Mouse (Mus musculus) frontal cortex, postnatal 36 days (tissue): ENCODE data around the gene Zfp541.

ENCODE experiments used
- DNase-seq, 2 experiments: peaks; one replicate each; pipeline ENCODE4 v3.0.0; 2022; ENCODE audit warnings: low spot score in 2 of 2

Zfp541 gene

DNA sequence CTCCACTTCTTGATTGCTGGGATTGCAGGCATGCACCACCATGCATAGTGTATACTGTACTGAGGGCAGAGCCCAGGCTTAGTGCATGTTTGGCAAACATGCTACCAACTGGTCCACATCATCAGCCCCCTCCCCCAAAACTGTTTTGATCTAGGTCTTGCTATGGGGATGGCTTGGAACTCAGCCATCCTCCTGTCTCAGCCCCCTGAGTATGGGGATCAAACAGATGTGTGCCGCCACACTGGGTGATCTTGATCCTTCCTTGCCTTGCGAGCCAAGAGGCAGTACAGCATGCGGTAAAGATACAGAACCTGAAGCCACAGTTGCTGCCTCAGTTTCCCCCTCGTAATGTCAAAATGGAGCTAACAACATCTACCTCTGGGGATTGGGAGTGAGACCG is 67.3 kb downstream of the Zfp541 start:
- no peak for DNase-seq

DNA sequence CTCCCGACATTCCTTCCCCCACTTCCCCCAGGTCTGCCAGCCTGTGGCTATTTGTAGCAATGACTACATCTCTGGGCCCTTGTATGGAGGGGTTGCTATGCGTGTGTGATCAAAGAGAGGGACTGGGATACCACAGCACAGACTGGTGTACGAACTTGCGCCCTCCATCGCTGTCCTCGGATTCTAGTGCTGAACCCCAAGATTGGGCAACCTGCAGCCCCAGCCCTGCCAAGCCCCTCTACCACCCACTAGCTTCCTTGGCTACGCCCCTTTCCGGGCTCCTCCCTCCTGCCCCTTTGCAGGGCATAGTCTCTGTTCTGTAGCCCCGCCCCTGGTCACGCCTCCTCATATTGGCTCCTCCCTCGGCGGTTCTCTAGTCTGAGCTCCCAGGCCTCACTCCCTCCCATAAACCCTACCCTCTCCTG is 67.8 kb downstream of the Zfp541 start, which contains the start of gene Slc8a2:
Gene Slc8a2 (plus strand): TSS at position 406 of the 425 bp plus-strand sequence.
- peak; percentile 86 to 92 for DNase-seq

DNA sequence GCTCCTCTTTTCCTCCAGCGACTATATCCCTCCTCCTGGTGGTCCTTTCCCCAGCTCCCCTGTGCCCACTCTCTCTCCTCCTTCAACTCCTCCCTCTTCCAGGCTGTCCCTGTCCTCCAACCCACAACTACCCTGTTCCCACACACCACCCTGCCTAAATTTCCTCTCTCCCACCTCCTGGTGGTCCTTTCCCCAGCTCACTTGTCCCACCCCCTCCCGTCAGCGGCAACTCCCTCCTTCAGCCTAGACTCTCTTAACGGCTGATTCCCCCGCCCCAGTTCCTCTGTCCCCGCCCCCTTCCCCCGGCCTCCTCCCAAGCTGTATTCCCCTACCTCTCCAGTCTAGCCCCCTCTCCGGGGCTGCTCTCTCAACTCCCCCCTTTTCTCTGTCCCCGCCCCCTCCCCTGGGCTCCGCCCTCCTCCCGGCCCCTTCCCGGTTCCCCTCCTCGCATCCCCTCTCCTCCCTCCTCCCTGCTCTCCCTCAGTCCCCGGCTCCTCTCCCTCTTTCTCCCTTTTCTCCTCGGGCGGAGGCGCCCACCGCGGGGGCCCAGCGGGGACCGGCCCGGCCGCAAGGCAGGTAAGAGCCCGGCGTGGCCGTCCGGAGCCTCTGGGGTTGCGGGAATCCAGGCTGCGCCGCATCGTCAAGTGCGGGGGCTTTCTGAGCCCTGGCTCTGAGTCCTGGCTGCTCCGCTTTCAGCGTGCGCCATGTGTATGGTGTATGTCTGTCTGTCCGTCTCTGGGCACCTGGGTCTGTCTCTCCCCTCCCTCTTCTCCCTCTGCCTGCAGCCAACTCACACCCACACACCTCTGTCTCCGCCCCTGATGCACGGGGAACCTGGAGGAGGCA is 68.5 kb downstream of the Zfp541 start:
- DNase-seq, result peak in 1 of 2 experiments; percentile 60

DNA sequence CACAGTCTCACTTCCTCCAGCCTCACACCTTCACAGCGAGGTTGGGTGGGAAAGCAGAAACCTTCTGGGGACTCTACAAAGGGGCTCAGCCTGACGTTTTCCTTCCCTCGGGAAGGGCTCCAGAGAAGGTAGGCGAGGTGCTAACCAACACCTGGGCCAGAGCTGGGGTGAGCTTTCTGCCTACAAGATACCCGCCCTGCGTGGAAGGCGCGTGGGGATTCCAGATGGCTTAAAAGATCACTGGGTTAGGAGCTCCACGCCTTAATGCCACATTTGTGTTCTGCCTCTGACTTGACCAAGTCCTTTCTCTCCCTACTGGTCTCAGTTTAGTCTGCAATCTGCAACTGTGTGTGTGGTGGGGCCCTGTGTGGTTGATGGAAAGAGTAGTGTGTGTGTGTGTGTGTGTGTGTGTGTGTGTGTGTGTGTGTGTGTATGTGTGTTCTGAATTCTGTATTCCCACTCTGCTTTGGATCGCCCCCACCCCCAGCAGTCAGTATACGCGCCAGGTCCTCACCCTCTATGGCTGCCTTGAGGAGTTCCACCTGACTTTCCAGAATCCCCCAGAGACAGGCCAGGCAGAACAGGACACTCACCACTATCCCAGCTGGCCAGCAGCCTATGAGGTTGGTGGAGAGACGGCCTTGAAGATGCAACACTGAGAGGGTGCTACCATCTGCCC is 69.5 kb downstream of the Zfp541 start:
- peak in 1 of 2 experiments; percentile 59 for DNase-seq

DNA sequence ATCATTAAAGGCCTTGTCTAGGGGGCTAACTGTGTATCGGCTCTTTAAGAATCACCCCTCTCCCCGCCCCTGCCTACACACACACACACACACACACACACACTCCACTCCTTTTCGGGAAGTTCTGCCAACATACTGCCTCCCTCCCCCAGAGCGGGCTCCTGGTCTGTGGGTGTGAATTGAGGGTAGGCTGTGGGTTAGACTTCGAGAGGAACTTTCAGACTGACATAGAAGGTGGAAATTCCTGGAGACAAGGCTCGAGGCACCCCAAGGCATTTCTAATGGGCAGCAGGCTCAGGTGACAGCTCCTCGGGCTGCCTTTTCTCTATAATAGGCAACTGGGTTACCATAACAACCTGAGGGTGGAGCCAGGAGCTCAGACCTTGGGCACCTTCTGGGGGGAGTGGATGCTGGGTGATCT is 70.6 kb downstream of the Zfp541 start:
- no peak for DNase-seq

DNA sequence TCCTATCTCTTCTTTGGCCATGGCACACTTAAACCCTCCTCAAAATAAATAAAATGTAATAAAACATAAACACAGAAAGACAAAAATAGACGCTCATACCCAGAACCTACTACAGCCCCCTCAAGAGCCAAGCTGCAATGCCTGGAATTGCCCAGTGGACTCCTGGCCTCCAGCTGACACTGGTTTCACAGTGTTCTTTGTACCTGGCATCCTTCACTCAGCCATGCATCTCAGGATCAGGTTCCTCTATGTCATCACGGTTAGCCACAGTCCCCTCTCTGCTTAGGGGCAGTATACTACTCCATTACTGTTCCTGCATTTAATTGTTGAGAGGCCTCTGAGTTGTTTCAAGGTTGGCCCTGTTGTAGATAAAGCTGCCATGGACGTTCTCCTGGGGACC is 71.3 kb downstream of the Zfp541 start:
- no peak for DNase-seq

DNA sequence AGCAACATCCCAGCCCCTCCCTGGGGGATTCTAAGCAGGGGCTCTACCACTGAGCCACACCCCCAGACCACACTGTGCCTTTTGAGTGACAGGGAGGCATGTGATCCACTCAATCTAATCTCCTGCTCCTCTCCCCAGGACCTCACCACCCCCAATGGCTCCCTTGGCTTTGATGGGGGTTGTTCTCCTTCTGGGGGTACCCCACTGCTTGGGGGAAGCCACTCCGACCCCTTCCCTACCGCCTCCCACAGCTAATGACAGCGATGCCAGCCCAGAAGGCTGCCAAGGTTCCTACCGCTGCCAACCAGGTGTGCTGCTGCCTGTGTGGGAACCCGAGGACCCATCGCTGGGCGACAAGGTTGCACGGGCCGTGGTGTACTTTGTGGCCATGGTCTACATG is 72.1 kb downstream of the Zfp541 start:
- DNase-seq, result no peak

DNA sequence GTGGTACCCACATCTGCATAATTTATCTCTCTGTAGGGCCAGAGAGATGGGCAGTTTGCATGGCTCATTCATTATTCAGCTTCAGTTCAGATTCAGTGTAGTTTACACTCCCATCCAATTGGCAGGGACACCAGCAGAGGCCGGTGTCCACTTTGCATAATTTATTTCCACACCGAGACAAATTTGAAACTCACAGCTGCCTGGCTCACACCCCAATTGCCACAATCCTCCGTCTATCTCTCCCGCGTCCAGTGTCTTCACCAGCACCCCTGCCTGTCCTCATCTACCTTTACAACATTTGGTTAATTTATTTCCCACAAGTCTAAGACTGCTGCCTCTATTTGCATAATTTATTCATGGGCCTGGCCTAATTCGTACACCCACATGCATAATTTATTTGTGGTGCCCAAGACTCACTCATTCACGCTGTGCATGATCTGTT is 73.4 kb downstream of the Zfp541 start:
- no peak for DNase-seq
